Mouse (Mus musculus): ENCODE results near the gene Fam185a. TPM values are rescaled to one million over a fixed set of nuclear protein-coding genes. Genes with fewer than 3 reads are reported as not detected.

Gene Fam185a
- 3.5 to 6.2 TPM (median 4.4 TPM) in 3 replicates for total RNA-seq (2017)

DNA sequence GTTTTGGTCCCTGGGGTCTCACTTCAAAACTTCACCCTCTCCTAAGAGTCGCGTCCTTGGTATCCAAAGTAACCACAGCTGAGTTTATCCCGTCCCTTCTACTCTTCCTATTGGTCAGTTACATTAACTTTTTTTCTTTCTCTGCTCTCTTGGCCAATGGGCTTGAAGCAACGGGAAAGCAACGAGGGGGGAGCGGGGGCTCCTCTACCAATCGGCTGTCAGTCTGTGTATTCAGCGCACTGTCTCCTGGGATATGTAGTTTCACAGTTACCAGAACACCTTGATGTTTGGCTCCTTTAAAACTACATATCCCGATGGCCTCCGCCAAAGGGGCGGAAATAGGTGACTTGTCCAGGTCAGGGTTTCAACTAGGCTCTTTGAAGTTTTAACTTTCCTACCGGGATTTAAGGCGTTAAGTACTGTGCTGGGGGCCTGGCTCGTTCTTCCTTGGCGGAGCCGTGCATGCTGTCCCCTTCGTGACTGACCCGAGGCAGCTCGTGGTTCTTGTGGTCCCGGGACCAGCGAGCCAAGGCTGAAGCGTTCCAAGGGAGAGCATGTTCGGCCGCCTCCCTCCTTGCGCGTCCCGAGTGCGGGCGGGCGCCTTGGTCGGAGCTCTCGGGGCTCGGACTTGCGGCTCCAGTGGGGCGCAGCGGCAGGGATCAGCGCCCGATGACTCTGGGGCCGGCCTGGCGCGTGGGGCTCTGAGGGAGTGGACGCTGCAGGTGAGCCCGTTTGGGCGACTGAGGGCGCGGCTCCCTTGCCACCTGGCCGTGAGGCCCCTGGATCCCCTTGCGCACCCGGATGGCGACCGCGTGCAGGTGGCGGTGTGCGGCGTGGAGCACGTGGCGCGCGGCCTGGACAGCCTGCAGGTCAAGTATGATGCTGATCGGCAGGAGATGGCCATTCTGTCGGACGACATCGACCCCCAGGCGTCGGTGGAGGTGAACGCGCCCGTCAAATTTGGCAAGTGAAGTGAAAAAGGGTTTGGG is at the start of gene Fam185a, which contains the start of gene Ccdc146:
TSS of gene Fam185a (plus strand) at position 345 of the 989 bp plus-strand sequence.
TSS of gene Ccdc146 (minus strand) at position 64 of the 989 bp plus-strand sequence.
- ATAC-seq (replicated peaks; ENCODE audit: insufficient number of reproducible peaks, low FRiP score, low TSS enrichment, poor library complexity, severe bottlenecking): peak; percentile 100

DNA sequence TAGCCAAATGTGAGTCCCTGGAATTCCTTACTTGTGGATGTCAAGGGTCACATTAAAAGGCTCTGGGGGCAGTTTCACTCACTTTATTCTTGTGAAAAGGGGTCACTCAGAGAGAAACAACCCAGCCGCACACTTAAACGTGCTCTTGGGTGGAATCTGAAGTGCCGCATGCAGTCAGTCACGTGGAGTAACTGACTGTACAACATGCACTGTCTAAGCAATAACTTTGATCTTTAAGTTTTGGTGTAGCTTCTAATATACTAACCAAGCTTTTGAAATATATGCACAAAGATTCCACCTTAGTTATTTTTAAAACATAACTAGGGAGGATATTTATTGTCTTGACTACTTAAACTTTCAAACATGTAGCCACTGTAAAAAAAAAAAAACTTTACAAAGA is 47.8 kb upstream of the Fam185a start:
- ATAC-seq (replicated peaks; ENCODE audit: insufficient number of reproducible peaks, low FRiP score, low TSS enrichment, poor library complexity, severe bottlenecking): no peak

DNA sequence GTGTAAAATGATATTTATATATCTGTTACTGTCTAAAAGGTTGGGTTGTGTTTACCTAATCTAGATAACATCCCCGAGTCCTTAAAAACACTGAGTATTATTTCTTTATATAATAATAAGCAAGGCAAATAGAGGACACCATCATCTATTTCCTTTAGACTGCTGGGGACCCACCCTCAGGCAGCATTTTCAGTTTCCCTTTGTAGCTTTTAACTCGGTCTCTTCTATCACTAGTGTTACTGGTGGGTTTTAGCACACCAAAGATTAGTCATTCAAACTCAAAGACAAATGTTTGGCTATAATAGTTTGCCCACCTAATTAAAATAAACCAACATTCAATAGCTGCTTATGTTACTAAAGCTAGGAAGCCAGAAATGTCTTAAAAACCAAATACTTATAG is 46.4 kb upstream of the Fam185a start:
- no peak for ATAC-seq (replicated peaks; ENCODE audit: insufficient number of reproducible peaks, low FRiP score, low TSS enrichment, poor library complexity, severe bottlenecking)

DNA sequence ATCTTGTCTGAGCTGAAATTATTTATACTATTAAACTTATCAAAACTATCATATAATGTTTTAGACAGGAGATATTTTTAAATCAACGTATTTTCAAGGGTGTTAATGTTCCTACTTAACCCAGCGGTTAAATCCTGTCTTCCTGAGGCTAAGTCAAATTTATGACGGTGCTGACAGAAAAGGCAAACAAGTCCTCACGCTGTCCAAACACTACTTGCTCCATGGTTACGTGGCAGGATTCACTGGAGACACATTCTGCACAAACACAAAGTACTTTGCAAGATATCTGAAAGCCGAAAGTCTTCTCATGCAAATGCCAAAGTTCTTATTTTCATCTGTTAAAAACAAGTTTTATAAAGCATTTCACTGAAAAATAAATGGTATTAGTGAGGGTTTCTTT is 42.8 kb upstream of the Fam185a start:
- ATAC-seq (replicated peaks; ENCODE audit: insufficient number of reproducible peaks, low FRiP score, low TSS enrichment, poor library complexity, severe bottlenecking): no peak

DNA sequence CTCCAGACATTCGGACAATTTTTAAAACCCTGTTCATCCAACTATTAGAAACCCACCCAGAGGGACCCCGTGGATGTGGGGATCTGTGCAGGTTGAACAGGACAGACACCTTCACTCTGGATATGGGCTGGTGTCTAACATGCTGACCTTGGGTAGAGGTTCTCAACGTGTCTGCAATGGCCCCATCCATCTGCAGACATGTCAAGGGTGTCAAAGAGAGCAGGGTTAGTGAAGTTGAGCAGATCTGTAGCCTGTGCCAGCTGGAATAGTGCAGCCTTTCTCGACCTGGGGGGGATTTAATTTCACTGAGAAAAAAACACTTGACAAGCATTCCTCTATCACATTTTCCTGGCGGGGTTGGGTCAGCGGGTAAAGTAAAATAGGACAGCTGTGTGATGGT is 42.1 kb upstream of the Fam185a start:
- ATAC-seq (replicated peaks; ENCODE audit: insufficient number of reproducible peaks, low FRiP score, low TSS enrichment, poor library complexity, severe bottlenecking): no peak

- no peak for ATAC-seq (replicated peaks; ENCODE audit: insufficient number of reproducible peaks, low FRiP score, low TSS enrichment, poor library complexity, severe bottlenecking)
Observed at GRCm38 (mm10) chr5:21383392-21384251, 41.1 kb upstream of the Fam185a start.

DNA sequence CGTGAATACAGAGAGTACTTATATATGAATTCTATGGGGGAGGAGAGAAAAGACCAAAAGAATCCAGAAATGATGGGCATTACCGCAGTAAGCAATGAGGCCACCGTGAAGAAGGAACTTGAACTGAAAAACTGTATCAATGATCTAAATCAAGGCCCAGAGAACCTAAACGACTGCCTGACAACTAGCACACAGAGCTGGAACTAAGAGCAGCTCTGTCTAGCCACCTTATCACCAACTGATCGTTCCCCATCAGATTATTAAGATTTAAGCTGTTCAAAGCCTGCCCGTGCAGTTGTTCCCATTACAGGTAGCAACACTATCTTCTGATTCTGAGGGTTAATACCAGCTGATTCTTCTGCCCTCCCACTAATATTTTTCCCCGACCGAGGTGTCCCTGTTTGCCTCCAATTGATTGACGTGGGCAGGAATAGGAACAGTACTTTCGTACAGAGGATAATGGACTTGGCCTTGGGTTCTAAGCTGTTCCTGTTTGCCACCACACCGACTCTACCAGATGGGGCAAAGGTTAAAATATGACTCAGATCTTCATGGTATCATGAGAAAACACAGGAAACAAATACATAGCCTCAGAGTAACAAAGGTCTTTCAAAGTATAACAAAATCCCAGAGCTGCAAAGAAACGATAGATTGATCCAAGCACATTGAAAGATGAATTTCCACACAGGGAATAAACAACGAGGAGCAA is 40.4 kb upstream of the Fam185a start:
- ATAC-seq (replicated peaks; ENCODE audit: insufficient number of reproducible peaks, low FRiP score, low TSS enrichment, poor library complexity, severe bottlenecking): no peak

DNA sequence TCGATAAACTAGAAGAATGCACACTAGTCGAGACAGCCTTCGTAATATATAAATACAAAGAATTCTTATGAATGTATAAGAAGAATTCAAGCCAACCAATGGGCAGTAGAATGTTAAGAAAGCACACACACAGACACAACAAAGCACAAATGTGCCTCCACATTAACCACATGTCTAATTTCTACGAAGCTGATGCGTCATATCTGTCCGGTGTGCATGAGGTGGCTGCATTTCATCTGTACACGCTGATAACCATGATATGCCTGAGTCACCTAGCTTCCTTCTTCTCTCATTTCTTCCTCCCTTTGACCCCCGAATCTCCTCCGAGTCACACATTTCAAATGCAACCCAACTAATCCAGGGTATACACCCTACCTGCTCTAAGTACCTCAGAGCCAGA is 39.8 kb upstream of the Fam185a start:
- ATAC-seq (replicated peaks; ENCODE audit: insufficient number of reproducible peaks, low FRiP score, low TSS enrichment, poor library complexity, severe bottlenecking): 0 out of 2 replicates have a peak, but pooled peaks have one; percentile 13

DNA sequence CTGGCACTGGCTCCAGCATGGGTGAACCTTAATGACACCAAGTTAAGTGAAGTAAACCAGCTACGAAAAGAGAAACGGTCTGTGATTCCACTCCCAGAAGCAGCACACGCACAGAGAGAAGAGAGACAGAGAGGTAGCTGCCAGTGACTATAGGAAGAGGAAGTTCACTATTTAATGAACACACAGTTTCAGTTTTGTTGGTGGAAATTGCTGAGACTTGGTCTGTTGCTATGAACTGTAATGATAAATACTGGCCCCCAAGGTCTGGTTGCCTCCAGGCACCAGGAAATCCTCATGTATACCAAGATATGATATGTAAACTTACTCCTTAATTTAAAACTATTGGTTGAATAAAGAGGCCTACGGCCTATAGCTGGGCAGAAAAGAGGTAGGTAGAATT is 38.3 kb upstream of the Fam185a start:
- peak; percentile 46 for ATAC-seq (replicated peaks; ENCODE audit: insufficient number of reproducible peaks, low FRiP score, low TSS enrichment, poor library complexity, severe bottlenecking)

GRCm38 (mm10) chr5:21387340-21387739 is 37.4 kb upstream of the Fam185a start:
- no peak for ATAC-seq (replicated peaks; ENCODE audit: insufficient number of reproducible peaks, low FRiP score, low TSS enrichment, poor library complexity, severe bottlenecking)

DNA sequence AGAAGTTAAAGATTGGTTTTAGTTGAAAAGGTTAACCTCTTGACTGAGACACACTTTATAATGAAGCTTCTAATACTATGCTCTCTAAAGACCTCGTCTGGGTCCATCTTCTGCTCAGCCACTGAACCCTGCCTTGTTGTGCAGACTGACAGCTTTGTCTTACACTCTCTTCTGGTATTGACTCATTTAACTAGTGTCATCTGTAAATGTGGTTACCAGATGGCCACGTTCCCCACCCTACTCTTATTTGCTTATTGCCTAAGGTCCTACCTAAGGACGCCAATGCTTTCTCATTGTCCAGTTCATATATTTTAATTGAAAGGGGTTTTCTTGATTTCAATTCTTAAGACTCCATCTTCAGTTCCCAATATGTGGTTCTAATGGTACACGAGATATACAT is 35.9 kb upstream of the Fam185a start:
- no peak for ATAC-seq (replicated peaks; ENCODE audit: insufficient number of reproducible peaks, low FRiP score, low TSS enrichment, poor library complexity, severe bottlenecking)

GRCm38 (mm10) chr5:21391616-21392384 is 33.0 kb upstream of the Fam185a start:
- no peak for ATAC-seq (replicated peaks; ENCODE audit: insufficient number of reproducible peaks, low FRiP score, low TSS enrichment, poor library complexity, severe bottlenecking)

- ATAC-seq (replicated peaks; ENCODE audit: insufficient number of reproducible peaks, low FRiP score, low TSS enrichment, poor library complexity, severe bottlenecking): no peak
Observed at GRCm38 (mm10) chr5:21394562-21394961, 30.2 kb upstream of the Fam185a start.

- ATAC-seq (replicated peaks; ENCODE audit: insufficient number of reproducible peaks, low FRiP score, low TSS enrichment, poor library complexity, severe bottlenecking): no peak
Observed at GRCm38 (mm10) chr5:21395205-21395840, 29.4 kb upstream of the Fam185a start.

- peak; percentile 94 for ATAC-seq (replicated peaks; ENCODE audit: insufficient number of reproducible peaks, low FRiP score, low TSS enrichment, poor library complexity, severe bottlenecking)
Observed at GRCm38 (mm10) chr5:21411261-21411666, 13.5 kb upstream of the Fam185a start.

DNA sequence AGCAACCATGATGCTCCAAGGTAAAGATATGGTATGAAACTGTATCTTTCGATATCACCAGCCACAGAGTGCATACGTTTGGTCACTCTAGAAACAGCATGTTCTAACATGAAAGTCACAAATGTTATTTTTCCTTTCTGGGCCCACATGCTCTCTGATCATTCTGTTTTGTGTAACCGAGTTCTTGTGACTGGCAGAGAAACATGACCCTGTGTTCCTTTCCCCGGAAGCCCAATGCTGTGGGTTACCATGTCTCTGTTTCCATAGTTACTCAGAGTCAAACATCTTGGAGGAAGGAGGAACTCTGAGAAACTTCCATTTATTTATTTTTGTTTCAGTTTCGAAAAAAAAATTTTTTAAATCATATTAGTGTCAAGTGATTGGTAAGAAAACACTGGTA is 12.7 kb upstream of the Fam185a start:
- peak; percentile 75 for ATAC-seq (replicated peaks; ENCODE audit: insufficient number of reproducible peaks, low FRiP score, low TSS enrichment, poor library complexity, severe bottlenecking)

GRCm38 (mm10) chr5:21413322-21413721 is 11.4 kb upstream of the Fam185a start:
- ATAC-seq (replicated peaks; ENCODE audit: insufficient number of reproducible peaks, low FRiP score, low TSS enrichment, poor library complexity, severe bottlenecking): no peak

Data from monocyte, adult 5-6 weeks (primary cell).